Mouse (Mus musculus) fibroblast of lung, adult 2 months (primary cell): ENCODE measurements around the gene Acr.
A peak's percentile ranks its signal among the peaks of the same experiment; 100 is the strongest.

Source experiments
- DNase-seq: peaks from one replicate; pipeline ENCODE4 v3.0.0-alpha.2; 2011; ENCODE audit warnings: low read depth

Gene Acr

DNA sequence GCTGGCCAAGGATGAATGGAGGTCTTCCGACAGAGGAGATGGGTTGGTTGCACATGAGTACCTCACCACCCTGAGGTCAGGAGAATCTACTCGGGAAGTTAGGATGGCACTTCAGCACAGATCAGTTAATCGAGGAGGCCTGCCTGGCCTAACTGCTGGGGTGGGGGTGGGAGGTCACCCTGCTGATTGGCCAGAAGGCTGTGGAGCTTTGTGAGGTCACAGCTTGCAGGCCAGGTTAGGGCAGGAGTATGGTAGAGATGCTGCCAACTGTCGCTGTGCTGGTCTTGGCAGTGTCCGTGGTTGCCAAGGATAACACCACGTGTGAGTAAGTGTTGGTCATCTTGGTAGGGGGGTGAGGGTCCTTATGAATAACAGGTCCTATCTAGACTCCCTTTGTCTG is at the start of gene Acr:
Gene Acr (plus strand): TSS at position 213 of the 400 bp plus-strand sequence.
- no peak for DNase-seq

GRCm38 (mm10) chr15:89521951-89522350 is 46.2 kb upstream of the Acr start:
- no peak for DNase-seq

DNA sequence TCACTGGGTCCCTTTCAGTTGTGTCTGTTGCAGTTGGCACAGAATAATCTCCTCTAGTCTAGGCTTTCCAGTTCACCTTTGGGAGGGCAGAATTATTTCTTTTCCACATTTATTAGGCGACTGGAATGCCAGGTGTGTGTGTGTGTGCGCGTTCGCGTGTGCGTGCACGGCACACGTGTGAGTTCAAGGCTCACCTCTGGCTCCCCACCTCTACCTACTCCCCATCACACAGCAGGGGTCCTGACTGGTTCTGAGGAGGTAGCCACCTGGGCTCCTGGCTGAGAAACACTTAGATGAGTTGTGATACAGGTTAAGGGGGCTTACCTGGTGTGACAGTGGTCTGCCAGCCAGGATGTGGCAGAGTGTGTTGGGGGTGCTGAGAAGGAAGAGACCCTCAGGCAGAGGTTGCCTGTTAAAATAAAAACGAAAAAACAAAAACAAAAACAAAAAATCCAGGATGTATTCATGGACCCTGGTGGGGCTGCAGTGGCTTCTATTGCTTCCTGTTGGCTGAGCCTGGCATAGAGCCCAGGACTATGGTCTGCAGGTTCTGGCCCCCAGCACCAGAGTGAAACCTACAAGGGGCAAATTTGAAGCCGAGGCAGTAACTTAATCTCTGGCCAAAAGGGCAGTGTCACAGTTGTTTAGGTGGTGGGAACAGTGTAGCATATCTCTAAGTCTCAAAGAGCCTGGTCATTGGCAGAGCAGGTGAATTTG is 45.4 kb upstream of the Acr start:
- DNase-seq = no peak

DNA sequence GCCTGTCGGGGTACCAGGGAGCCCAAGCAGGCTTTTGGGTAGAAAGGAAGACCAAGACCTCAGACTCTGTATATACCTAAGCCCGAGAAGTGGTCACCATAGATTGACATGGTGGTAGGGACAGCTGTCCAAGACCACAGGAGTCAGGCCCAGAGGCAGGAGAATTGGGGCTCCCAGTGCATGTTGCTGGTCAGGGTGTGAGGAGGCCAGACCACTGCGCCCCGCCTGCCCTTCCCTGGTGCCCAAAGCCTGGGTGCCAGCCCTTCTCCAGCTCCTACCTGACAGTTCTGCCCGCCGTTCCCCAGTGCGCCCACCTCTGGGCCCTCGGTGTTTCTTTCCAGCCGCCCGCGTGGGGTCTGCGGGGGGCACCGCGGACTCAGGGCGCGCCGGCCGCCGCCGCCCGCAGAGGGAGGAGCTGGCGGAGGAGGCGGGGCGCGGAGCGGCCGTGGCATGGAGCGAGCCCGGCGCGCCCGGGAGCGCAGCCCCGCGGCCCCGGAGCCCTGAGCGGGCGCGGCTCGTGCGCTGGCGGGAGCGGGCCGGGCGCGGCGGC is 44.8 kb upstream of the Acr start:
- no peak for DNase-seq

GRCm38 (mm10) chr15:89524001-89524571 is 44.0 kb upstream of the Acr start:
- DNase-seq = no peak

GRCm38 (mm10) chr15:89524611-89525415 is 43.3 kb upstream of the Acr start:
- no peak for DNase-seq

GRCm38 (mm10) chr15:89525464-89525863 is 42.7 kb upstream of the Acr start:
- DNase-seq = no peak

- no peak for DNase-seq
Observed at GRCm38 (mm10) chr15:89525896-89526295, 42.2 kb upstream of the Acr start.

DNA sequence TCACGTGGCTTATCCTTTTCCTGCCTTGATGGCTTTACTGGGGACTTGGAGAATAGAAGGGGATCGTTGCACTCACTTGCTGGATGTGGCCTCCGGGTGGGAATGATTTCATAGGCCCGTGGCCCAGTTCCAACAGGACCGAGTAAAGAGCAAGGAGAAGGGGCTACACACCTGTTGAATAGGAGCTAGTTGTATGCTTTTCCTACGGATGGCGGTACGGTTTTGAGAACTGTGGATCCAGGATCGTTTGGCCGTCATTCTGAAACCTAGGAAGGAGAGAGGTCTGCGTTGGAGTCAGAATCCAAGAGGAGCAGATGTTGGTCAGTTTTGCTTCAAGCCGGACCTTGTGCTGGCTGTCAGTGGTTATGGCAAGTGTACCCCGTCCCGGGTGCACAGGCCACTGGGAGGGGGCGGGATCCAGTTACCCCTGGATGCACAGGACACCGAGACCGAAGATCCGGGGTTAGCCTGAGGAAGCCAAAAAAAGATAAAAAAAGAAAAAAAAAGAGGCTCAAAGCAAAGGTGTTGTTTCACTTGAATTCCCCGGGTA is 41.3 kb upstream of the Acr start:
- no peak for DNase-seq

DNA sequence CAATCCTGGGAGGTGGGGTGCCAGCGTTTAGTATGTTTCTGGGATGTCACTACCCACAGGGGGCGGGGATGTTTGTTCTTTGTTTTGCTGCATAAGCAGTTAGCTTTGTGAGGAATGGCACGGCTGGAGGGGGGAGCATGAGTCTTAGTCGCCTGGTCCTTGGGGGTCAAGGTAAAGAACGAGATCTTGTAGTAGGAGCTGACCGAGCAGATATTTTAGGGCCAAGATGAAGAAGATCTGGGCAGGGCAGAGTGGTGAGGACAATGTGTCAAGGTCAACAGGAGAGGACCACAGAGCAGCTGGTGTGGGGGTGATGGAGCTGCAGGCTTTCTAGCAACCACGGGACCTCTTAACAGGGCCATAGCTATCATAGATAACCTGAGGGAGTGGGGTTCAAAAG is 40.7 kb upstream of the Acr start:
- no peak for DNase-seq

DNA sequence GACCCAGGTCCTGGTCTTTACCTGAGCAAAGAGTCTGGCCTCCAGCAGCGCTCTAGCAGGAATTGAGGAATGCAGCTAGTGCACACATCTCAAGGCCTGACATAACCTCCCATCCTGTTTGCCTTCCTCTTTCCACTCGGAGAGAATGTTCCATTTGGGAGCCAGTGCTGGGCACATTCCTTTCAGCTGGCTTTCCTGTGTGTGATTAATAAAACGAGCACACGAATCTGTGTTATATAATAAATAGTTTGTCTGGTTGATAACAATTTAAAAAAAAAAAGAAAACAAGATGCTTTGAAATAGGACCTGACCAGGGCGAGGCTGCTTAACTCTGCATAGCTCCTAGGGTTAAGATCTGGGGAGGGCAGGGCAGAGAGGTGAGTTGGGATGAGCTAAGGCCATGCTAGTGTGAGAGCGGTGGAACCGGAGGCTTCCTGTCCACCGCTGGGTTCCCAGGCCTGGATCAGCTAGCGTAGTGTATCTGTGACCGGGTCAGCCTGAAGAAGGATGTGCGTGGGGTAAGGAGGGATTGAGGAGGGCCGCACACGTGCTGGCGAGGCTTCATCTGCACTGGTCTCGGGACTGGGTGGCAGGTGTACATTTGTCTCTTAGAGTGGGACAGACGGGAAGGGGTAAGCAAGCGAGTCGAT is 39.8 kb upstream of the Acr start:
- no peak for DNase-seq

GRCm38 (mm10) chr15:89528923-89529322 is 39.2 kb upstream of the Acr start:
- DNase-seq = no peak

DNA sequence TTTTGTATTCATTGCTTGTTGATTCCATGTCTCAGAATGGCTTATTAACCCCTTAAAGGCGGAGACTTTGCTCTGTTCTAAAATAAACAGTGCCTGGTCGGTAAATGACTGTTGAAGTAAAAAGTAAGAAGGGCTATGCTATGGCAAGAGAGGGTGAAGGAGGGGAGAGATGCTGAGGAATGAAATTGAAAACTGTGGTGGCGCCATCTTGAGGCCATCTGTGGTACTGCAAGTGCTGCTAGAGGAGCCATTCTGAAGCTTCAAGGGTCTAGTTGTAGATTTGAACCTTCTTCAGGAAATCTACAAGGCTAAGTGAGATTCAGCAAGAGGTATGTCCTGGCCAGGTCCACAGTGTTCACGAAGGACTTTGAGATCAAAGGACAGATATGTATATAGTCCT is 37.8 kb upstream of the Acr start:
- peak; percentile 14 for DNase-seq

GRCm38 (mm10) chr15:89531399-89531798 is 36.7 kb upstream of the Acr start:
- DNase-seq = no peak

- DNase-seq = no peak
Observed at GRCm38 (mm10) chr15:89532026-89532923, 35.9 kb upstream of the Acr start.

DNA sequence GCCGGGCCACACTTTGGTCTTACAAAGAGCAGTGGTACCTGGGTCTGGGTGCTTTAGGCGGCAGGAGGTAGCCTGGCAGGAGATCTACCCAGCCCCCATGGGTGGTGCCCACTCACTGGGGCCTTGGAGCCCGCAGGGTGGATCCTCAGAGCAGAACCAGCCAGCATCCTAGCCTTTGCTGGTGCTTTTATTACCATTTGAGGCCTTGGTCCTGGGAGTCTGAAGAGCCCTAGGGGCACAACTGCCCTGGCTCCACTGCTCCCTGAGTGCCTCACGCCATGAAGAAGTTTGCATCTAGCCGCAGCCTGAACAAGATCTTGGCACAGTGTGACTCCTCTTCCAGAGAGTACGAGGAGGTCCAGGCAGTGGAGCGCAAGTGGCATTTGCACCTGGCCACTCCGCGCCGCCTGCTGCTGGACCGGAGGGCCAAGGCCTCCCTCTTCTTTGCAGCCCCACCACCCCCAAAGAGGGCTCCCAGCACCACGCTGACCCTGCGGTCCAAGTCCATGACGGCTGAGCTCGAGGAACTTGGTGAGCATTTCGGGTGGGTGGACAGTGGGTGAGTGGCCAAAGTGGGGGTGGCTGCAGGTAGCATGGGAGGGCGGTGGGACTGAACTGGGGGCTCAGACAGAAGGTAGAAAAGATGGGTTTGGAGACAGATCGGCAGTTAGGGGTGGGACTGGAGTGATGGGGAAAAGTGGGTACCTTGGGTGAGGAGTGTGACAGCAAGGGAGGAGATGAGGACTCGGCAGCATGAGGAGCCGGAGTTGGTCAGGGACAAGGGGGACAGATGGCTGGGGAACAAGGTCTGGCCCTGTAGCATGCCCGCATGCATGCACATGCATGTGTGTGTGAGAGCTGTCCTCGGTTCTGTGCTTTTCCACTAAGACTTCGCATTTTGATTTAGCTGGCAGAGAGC is 34.9 kb upstream of the Acr start:
- no peak for DNase-seq

DNA sequence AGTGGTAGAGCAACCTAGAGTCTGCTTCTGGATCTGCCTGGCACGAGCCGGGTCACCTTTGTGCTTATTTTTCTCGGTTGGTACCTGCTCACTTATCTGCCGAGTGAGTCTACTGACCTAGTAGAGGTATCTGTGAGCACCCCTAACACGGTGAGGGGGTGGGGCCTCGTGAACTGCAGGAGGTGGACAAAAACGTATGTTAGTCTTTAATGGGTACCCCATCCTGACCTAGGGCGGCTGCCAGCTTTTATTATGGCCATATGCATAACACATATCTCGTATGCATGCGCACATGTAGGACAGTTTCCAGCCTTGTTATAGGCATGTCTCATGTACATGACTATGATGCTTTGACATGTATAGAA is 34.3 kb upstream of the Acr start:
- DNase-seq = no peak

DNA sequence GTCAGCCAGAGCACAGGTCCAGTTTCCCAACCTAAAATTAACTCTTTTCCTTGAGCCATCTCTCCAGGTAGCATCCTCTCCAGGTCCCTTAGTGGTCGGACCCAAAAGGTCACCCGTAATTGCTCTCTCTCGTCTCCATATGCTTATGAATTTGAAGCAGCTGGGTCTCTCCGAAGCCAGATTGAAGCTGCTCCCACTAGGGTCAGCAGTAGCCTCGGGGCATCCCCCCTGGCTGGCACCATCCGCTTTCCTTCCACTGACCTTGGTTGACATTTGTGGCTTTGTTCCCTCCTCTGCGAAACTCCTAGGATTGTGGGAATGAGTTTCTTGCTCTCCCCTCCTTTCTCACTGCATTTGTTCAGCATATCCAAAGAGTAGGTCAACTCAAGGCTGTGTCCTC is 24.0 kb upstream of the Acr start:
- no peak for DNase-seq

GRCm38 (mm10) chr15:89547321-89547720 is 20.8 kb upstream of the Acr start:
- DNase-seq = no peak
